Mouse (Mus musculus) cerebellum, adult 9-11 months (tissue): ENCODE measurements around the gene Bhlhe41.

Experiments used
- DNase-seq: peaks from one replicate; pipeline ENCODE4 v3.0.0; 2022

Bhlhe41 gene

GRCm38 (mm10) chr6:145870991-145871390 lies 5.6 kb upstream of the Bhlhe41 start:
- no peak for DNase-seq

GRCm38 (mm10) chr6:145867111-145867510 lies 1.8 kb upstream of the Bhlhe41 start:
- peak; percentile 59 for DNase-seq

GRCm38 (mm10) chr6:145865886-145866851 lies 811 bp upstream of the Bhlhe41 start:
- DNase-seq, result peak; percentile 93

GRCm38 (mm10) chr6:145864171-145864570 lies 1.2 kb downstream of the Bhlhe41 start:
- no peak for DNase-seq

- DNase-seq, result peak; percentile 90
These were observed 2.0 kb downstream of the Bhlhe41 start for GRCm38 (mm10) chr6:145863065-145863971.

- no peak for DNase-seq
These were observed 2.7 kb downstream of the Bhlhe41 start for GRCm38 (mm10) chr6:145862739-145863064.

GRCm38 (mm10) chr6:145862321-145862720 lies 3.0 kb downstream of the Bhlhe41 start:
- peak; percentile 17 for DNase-seq

GRCm38 (mm10) chr6:145861462-145862227 lies 3.7 kb downstream of the Bhlhe41 start:
- no peak for DNase-seq

- peak; percentile 14 for DNase-seq
These were observed 5.0 kb downstream of the Bhlhe41 start for GRCm38 (mm10) chr6:145860350-145860749.

GRCm38 (mm10) chr6:145858414-145858813 lies 6.9 kb downstream of the Bhlhe41 start:
- DNase-seq, result no peak

GRCm38 (mm10) chr6:145857428-145857827 lies 7.9 kb downstream of the Bhlhe41 start:
- peak; percentile 26 for DNase-seq

GRCm38 (mm10) chr6:145855720-145856551 lies 9.4 kb downstream of the Bhlhe41 start:
- DNase-seq, result peak; percentile 98

GRCm38 (mm10) chr6:145854756-145855155 lies 10.6 kb downstream of the Bhlhe41 start:
- DNase-seq, result peak; percentile 61

GRCm38 (mm10) chr6:145853356-145854079 lies 11.8 kb downstream of the Bhlhe41 start:
- peak; percentile 20 for DNase-seq

- DNase-seq, result no peak
These were observed 12.7 kb downstream of the Bhlhe41 start for GRCm38 (mm10) chr6:145852708-145853107.

- DNase-seq, result no peak
These were observed 13.4 kb downstream of the Bhlhe41 start for GRCm38 (mm10) chr6:145851956-145852355.

GRCm38 (mm10) chr6:145850789-145851188 lies 14.6 kb downstream of the Bhlhe41 start:
- peak; percentile 75 for DNase-seq

GRCm38 (mm10) chr6:145847661-145848060 lies 17.7 kb downstream of the Bhlhe41 start:
- DNase-seq, result no peak

- no peak for DNase-seq
These were observed 18.4 kb downstream of the Bhlhe41 start for GRCm38 (mm10) chr6:145846948-145847347.

GRCm38 (mm10) chr6:145846076-145846475 lies 19.3 kb downstream of the Bhlhe41 start:
- no peak for DNase-seq

GRCm38 (mm10) chr6:145845611-145846010 lies 19.7 kb downstream of the Bhlhe41 start:
- no peak for DNase-seq
